Mouse (Mus musculus): ENCODE data around the gene Heatr5b. TPM values are rescaled to one million over a fixed set of nuclear protein-coding genes. Genes with fewer than 3 reads are reported as not detected.

Gene Heatr5b
- total and polyA plus RNA-seq, 3 experiments, result 27.7 to 45.7 (median 38.8) TPM

DNA sequence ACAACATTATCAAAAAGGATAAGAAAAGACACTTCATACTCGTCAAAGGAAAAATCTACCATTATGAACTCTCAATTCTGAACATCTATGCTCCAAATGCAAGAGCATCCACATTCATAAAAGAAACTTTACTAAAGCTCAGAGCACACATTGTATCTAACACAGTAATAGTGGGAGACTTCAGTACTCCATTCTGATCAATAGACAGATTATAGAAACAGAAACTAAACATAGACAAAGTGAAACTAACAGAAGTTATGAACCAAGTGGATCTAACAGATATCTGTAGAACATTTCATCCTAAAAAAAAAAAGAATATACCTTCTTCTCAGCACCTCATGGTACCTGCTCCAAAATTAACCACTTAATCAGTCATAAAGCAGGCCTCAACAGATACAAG, 56.4 kb downstream of the Heatr5b start:
- intact Hi-C loops (cut with DNase I), result no loop called here
- no peak overlapping the region for H3K4me3 ChIP-seq
- 100% methylated on average over 1 of the region's 1 CpGs for WGBS
- H3K36me3 ChIP-seq (ENCODE audit: control insufficient read depth, insufficient read depth, low read length), result no peaks in the 10 kb centered on the region
- no peak overlapping the region for H3K27ac ChIP-seq
- no peaks in the 10 kb centered on the region for H3K27me3 ChIP-seq (ENCODE audit: control insufficient read depth, insufficient read depth, low read length)
- no peaks in the 10 kb centered on the region for H3K79me2 ChIP-seq (replicated peaks; ENCODE audit: control insufficient read depth, insufficient read depth, low read length)
- H3K4me1 ChIP-seq (ENCODE audit: control insufficient read depth, insufficient read depth, low read length), result no peaks in the 10 kb centered on the region
- TF ChIP-seq CTCF (IDR thresholded peaks at IDR 0.05), result no peak
- TF ChIP-seq POLR2A (IDR thresholded peaks at IDR 0.05; ENCODE audit: insufficient read depth, low read depth, low read length), result no peak
- TF ChIP-seq EP300 (IDR thresholded peaks at IDR 0.05; ENCODE audit: insufficient read depth, low read depth, low read length), result no peak
- no peak overlapping the region for H3K9ac ChIP-seq (ENCODE audit: low read depth, low read length)
- no peak for DNase-seq

DNA sequence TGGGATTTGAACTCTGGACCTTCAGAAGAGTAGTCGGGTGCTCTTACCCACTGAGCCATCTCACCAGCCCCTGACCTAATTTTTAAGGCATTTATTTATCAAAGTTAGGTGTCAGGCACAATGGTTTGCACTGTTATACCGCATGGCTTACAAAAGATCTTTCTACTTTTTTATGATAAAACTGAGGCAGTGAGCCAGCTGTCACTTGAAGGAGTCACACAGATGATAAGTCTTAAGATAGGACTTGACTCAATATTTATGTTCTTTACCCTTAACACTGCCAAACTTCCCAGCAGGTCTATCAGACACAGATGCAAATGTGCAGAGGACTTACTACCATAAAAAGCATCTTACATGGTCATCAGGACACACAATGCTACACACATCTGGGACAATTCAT, 62.8 kb downstream of the Heatr5b start:
- peaks cover 3% of the 10 kb centered on the region for H3K4me1 ChIP-seq (ENCODE audit: control insufficient read depth, insufficient read depth, low read length)
- H3K27me3 ChIP-seq (ENCODE audit: control insufficient read depth, insufficient read depth, low read length), result no peaks in the 10 kb centered on the region
- TF ChIP-seq POLR2A (IDR thresholded peaks at IDR 0.05; ENCODE audit: insufficient read depth, low read depth, low read length), result no peak
- no peak for TF ChIP-seq CTCF (IDR thresholded peaks at IDR 0.05)
- no peak for TF ChIP-seq EP300 (IDR thresholded peaks at IDR 0.05; ENCODE audit: insufficient read depth, low read depth, low read length)
- H3K36me3 ChIP-seq (ENCODE audit: control insufficient read depth, insufficient read depth, low read length), result peaks cover 7% of the 10 kb centered on the region
- H3K79me2 ChIP-seq (replicated peaks; ENCODE audit: control insufficient read depth, insufficient read depth, low read length), result no peaks in the 10 kb centered on the region
- no peak overlapping the region for H3K27ac ChIP-seq
- intact Hi-C loops (cut with DNase I), result no loop called here
- H3K4me3 ChIP-seq, result no peak overlapping the region
- no peak for DNase-seq
- WGBS, result 68% methylated on average over 2 of the region's 2 CpGs
- no peak overlapping the region for H3K9ac ChIP-seq (ENCODE audit: low read depth, low read length)

DNA sequence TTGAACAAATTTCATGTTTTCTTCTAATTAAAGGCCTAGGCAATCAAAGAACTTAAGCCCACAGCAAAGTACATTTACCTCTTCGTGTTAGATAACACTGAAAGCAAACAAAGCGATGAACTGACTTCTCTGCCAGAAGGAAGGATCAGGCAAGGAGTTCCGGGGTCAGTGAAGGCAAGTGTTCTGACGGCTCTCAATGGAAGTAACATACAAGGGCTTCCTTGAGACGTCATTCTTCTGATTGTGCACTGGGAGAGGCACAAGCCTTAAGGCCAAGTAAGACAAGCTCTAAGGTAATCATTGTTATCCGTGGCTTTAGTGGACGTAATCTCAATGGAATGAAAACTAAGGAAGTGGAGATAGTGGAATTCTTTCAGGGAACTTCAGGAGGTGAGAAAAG, 64.2 kb downstream of the Heatr5b start:
- TF ChIP-seq EP300 (IDR thresholded peaks at IDR 0.05; ENCODE audit: insufficient read depth, low read depth, low read length), result no peak
- no peak for TF ChIP-seq CTCF (IDR thresholded peaks at IDR 0.05)
- TF ChIP-seq POLR2A (IDR thresholded peaks at IDR 0.05; ENCODE audit: insufficient read depth, low read depth, low read length), result no peak
- Histone ChIP-seq H3K27ac (no peak overlapping the region), H3K4me3 (no peak overlapping the region), H3K27me3 (ENCODE audit: control insufficient read depth, insufficient read depth, low read length) (no peaks in the 10 kb centered on the region), H3K79me2 (replicated peaks; ENCODE audit: control insufficient read depth, insufficient read depth, low read length) (no peaks in the 10 kb centered on the region), H3K4me1 (ENCODE audit: control insufficient read depth, insufficient read depth, low read length) (peaks cover 3% of the 10 kb centered on the region), H3K9ac (ENCODE audit: low read depth, low read length) (no peak overlapping the region), H3K36me3 (ENCODE audit: control insufficient read depth, insufficient read depth, low read length) (peaks cover 8% of the 10 kb centered on the region)
- no peak for DNase-seq
- intact Hi-C loops (cut with DNase I), result no loop called here
- WGBS, result 38% methylated on average over 7 of the region's 7 CpGs

DNA sequence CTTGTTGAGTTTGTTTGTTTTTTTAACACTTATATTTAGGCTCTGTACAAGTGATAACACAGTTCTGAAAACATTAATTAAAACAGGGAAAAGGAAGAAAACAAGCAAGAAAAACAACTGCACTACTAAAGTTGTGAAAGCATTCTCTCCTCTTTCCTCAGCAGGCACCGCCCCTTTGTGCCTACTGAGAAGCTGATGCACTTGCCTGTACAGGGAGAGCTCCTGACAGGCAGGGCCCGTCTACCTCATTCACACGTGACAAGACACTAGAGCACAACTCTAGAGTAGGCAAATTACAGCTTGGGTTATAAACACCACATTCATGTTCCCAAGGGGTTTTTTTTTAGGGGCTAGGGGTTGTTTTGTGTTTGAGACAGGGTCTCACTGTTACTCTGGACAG, 65.8 kb downstream of the Heatr5b start:
- no peak for DNase-seq
- TF ChIP-seq POLR2A (IDR thresholded peaks at IDR 0.05; ENCODE audit: insufficient read depth, low read depth, low read length) (no peak), EP300 (IDR thresholded peaks at IDR 0.05; ENCODE audit: insufficient read depth, low read depth, low read length) (0 out of 2 replicates have a peak, but pooled peaks have one; percentile 16), CTCF (IDR thresholded peaks at IDR 0.05) (no peak)
- H3K27ac ChIP-seq, result peak overlapping the region; percentile 71
- H3K9ac ChIP-seq (ENCODE audit: low read depth, low read length), result no peak overlapping the region
- H3K79me2 ChIP-seq (replicated peaks; ENCODE audit: control insufficient read depth, insufficient read depth, low read length), result no peaks in the 10 kb centered on the region
- peaks cover 3% of the 10 kb centered on the region for H3K4me1 ChIP-seq (ENCODE audit: control insufficient read depth, insufficient read depth, low read length)
- intact Hi-C loops (cut with DNase I), result no loop called here
- H3K27me3 ChIP-seq (ENCODE audit: control insufficient read depth, insufficient read depth, low read length), result no peaks in the 10 kb centered on the region
- peaks cover 10% of the 10 kb centered on the region for H3K36me3 ChIP-seq (ENCODE audit: control insufficient read depth, insufficient read depth, low read length)
- 33% methylated on average over 3 of the region's 3 CpGs for WGBS
- H3K4me3 ChIP-seq, result no peak overlapping the region

DNA sequence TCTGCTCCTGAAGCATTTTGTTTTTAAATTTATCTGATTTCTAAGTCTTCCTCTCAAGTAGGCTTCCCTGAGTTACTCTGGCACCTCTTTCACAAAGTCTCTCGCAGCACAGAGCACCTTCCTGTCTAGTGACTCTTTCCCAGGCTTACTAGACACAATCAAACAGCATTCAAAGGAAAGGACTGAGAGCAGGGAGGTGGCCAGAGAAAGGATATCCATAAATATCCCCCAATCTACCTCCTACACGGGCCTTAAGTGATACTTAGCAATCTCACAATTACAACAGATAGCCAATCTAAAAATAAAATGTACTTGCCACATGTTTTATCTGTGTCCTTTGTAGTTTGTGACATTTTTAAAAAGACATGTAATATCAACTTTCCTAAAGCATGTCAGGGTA, 66.2 kb downstream of the Heatr5b start:
- Histone ChIP-seq H3K4me3 (no peak overlapping the region), H3K9ac (ENCODE audit: low read depth, low read length) (no peak overlapping the region), H3K36me3 (ENCODE audit: control insufficient read depth, insufficient read depth, low read length) (peaks cover 10% of the 10 kb centered on the region), H3K27ac (peak overlapping the region; percentile 71), H3K79me2 (replicated peaks; ENCODE audit: control insufficient read depth, insufficient read depth, low read length) (no peaks in the 10 kb centered on the region), H3K4me1 (ENCODE audit: control insufficient read depth, insufficient read depth, low read length) (peaks cover 3% of the 10 kb centered on the region), H3K27me3 (ENCODE audit: control insufficient read depth, insufficient read depth, low read length) (no peaks in the 10 kb centered on the region)
- 19% methylated on average over 2 of the region's 2 CpGs for WGBS
- DNase-seq, result no peak
- TF ChIP-seq POLR2A (IDR thresholded peaks at IDR 0.05; ENCODE audit: insufficient read depth, low read depth, low read length), result peak; percentile 54
- no peak for TF ChIP-seq CTCF (IDR thresholded peaks at IDR 0.05)
- intact Hi-C loops (cut with DNase I), result no loop called here

DNA sequence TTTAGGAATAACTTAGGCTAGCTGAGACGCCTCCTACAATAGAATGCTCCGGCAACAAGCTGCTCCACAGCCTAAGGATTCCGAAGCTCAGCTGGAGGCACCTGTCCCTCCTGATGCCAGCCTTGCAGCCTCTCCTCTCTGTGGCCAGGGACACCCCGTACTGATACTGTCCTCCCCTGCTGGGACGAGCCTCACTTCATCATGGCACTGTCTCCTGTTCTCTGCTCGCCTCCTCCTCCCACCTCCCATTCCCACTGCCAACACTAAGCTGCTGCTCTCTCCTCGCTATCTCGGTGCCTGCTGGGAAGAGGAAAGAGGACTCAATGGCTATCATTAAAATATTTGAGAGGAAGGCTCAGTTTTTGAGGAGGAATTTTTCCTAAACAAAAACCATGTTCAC, 67.6 kb downstream of the Heatr5b start:
- no peak for TF ChIP-seq CTCF (IDR thresholded peaks at IDR 0.05)
- no peak for TF ChIP-seq EP300 (IDR thresholded peaks at IDR 0.05; ENCODE audit: insufficient read depth, low read depth, low read length)
- TF ChIP-seq POLR2A (IDR thresholded peaks at IDR 0.05; ENCODE audit: insufficient read depth, low read depth, low read length), result peak; percentile 31; the same call in 1 of the 2 replicates
- Histone ChIP-seq H3K9ac (ENCODE audit: low read depth, low read length) (0 out of 2 replicates have a peak overlapping the region, but pooled peaks have one; percentile 2), H3K79me2 (replicated peaks; ENCODE audit: control insufficient read depth, insufficient read depth, low read length) (no peaks in the 10 kb centered on the region), H3K4me3 (no peak overlapping the region), H3K36me3 (ENCODE audit: control insufficient read depth, insufficient read depth, low read length) (peaks cover 13% of the 10 kb centered on the region), H3K27ac (peak overlapping the region; percentile 71), H3K27me3 (ENCODE audit: control insufficient read depth, insufficient read depth, low read length) (no peaks in the 10 kb centered on the region), H3K4me1 (ENCODE audit: control insufficient read depth, insufficient read depth, low read length) (peaks cover 3% of the 10 kb centered on the region)
- no peak for DNase-seq
- WGBS, result 53% methylated on average over 8 of the region's 8 CpGs
- intact Hi-C loops (cut with DNase I), result no loop called here
